Mouse (Mus musculus) right cerebral cortex, adult 18-20 months (tissue): ENCODE measurements around the gene Sh3glb1.
"Not testable (repeated sequence)": the region's sequence is repeated elsewhere in the genome, so short reads cannot be mapped to it uniquely, and the experiment has no call there.

Experiments used
- DNase-seq: peaks from one replicate; pipeline ENCODE4 v3.0.0; 2022; ENCODE audit warnings: mixed read lengths

Gene Sh3glb1

GRCm38 (mm10) chr3:144719901-144720747 lies at the start of gene Sh3glb1:
TSS of gene Sh3glb1 (minus strand) at chr3:144720335.
- peak; percentile 94 for DNase-seq

GRCm38 (mm10) chr3:144765161-144765560 lies 45.0 kb upstream of the Sh3glb1 start:
- DNase-seq, result no peak

GRCm38 (mm10) chr3:144761454-144761853 lies 41.3 kb upstream of the Sh3glb1 start:
- DNase-seq, result no peak

GRCm38 (mm10) chr3:144760592-144761309 lies 40.6 kb upstream of the Sh3glb1 start, which contains the start of gene Clca3a1:
TSS of gene Clca3a1 (minus strand) at chr3:144760977.
- DNase-seq, result no peak

GRCm38 (mm10) chr3:144759719-144760118 lies 39.6 kb upstream of the Sh3glb1 start:
- DNase-seq, result no peak

GRCm38 (mm10) chr3:144756103-144756502 lies 36.0 kb upstream of the Sh3glb1 start:
- not testable (repeated sequence) for DNase-seq

- no peak for DNase-seq
Measured at GRCm38 (mm10) chr3:144753120-144753519, 33.0 kb upstream of the Sh3glb1 start.

GRCm38 (mm10) chr3:144749062-144749963 lies 29.2 kb upstream of the Sh3glb1 start:
- not testable (repeated sequence) for DNase-seq

- DNase-seq, result not testable (repeated sequence)
Measured at GRCm38 (mm10) chr3:144747706-144748105, 27.6 kb upstream of the Sh3glb1 start.

GRCm38 (mm10) chr3:144738396-144738795 lies 18.3 kb upstream of the Sh3glb1 start:
- DNase-seq, result not testable (repeated sequence)

- no peak for DNase-seq
Measured at GRCm38 (mm10) chr3:144736831-144737230, 16.7 kb upstream of the Sh3glb1 start.

- DNase-seq, result peak; percentile 52
Measured at GRCm38 (mm10) chr3:144723455-144723854, 3.3 kb upstream of the Sh3glb1 start.

- DNase-seq, result not testable (repeated sequence)
Measured at GRCm38 (mm10) chr3:144722566-144722965, 2.4 kb upstream of the Sh3glb1 start.

- DNase-seq, result no peak
Measured at GRCm38 (mm10) chr3:144721860-144722256, 1.7 kb upstream of the Sh3glb1 start.

- DNase-seq, result no peak
Measured at GRCm38 (mm10) chr3:144721077-144721859, 1.1 kb upstream of the Sh3glb1 start.

GRCm38 (mm10) chr3:144719088-144719900 lies 841 bp downstream of the Sh3glb1 start:
- DNase-seq, result peak; percentile 56

GRCm38 (mm10) chr3:144718706-144719087 lies 1.4 kb downstream of the Sh3glb1 start:
- DNase-seq, result no peak

GRCm38 (mm10) chr3:144717835-144718234 lies 2.3 kb downstream of the Sh3glb1 start:
- DNase-seq, result no peak

- no peak for DNase-seq
Measured at GRCm38 (mm10) chr3:144717121-144717520, 3.0 kb downstream of the Sh3glb1 start.

- DNase-seq, result no peak
Measured at GRCm38 (mm10) chr3:144715901-144716300, 4.2 kb downstream of the Sh3glb1 start.

GRCm38 (mm10) chr3:144715033-144715432 lies 5.1 kb downstream of the Sh3glb1 start:
- no peak for DNase-seq
